Mouse (Mus musculus) embryonic facial prominence, embryonic 10.5 days (tissue): ENCODE results near the gene Noct. TPM values are rescaled to one million over a fixed set of nuclear protein-coding genes. Genes with fewer than 3 reads are reported as not detected.
"Not testable (repeated sequence)": the region's sequence is repeated elsewhere in the genome, so short reads cannot be mapped to it uniquely, and the experiment has no call there.

Experiments
- DNase-seq: peaks from one replicate; pipeline ENCODE4 v3.0.0-alpha.2; 2017; ENCODE audit warnings: low spot score
- H3K27ac ChIP-seq: fragments of 300-500 bp; sonication (generic); replicated peaks from 2 replicates; pipeline ENCODE4 v1.5.1; 2016; ENCODE audit warnings: mild to moderate bottlenecking
- H3K27me3 ChIP-seq: fragments of 300-500 bp; sonication (generic); replicated peaks from 2 replicates; pipeline ENCODE4 v1.6.1; 2016; ENCODE audit warnings: low read depth, mild to moderate bottlenecking; ENCODE audit not compliant: poor library complexity, severe bottlenecking
- H3K36me3 ChIP-seq: fragments of 300-500 bp; sonication (generic); replicated peaks from 2 replicates; pipeline ENCODE4 v1.6.1; 2016; ENCODE audit warnings: mild to moderate bottlenecking, moderate library complexity
- H3K4me1 ChIP-seq: fragments of 300-500 bp; sonication (generic); 2 replicates; pipeline ENCODE4 v1.6.1; 2016
- H3K4me3 ChIP-seq: fragments of 300-500 bp; sonication (generic); 2 replicates; pipeline ENCODE4 v1.5.1; 2016; ENCODE audit warnings: mild to moderate bottlenecking, moderate library complexity
- H3K9me3 ChIP-seq: fragments of 300-500 bp; sonication (generic); 2 replicates; pipeline ENCODE4 v1.6.1; 2016; ENCODE audit warnings: mild to moderate bottlenecking
- WGBS: fragments of 180-500 bp; shearing (Covaris S2); methylation state at CpG from one replicate; pipeline ENCODE4 v1.1.7; 2016; 5-methylcytosine and 5-hydroxymethylcytosine counted together
- polyA plus RNA-seq: library from polyadenylated mRNA; unstranded; fragments of >200 nt; fragmentation: Nextera tagmentation; extraction: Ambion mirVana; gene quantifications from 2 replicates; pipeline ENCODE4 v1.2.1, GENCODE M21; 2016

Noct gene
- 9.6 and 10.1 TPM in 2 replicates for polyA plus RNA-seq

GRCm38 (mm10) chr3:51224363-51225225 is at the start of gene Noct:
Gene Noct, plus strand, starts transcription at chr3:51224447.
- Histone ChIP-seq H3K36me3 (peaks cover 9% of the 10 kb centered on the region; the same call in 1 of the 2 replicates), H3K4me1 (peaks cover 42% of the 10 kb centered on the region), H3K9me3 (0 out of 2 replicates have a peak, but pooled peaks cover 3% of the 10 kb centered on the region), H3K4me3 (peak within 1 kb of the TSS; percentile 93), H3K27ac (peak within 1 kb of the TSS; percentile 99), H3K27me3 (no peaks in the 10 kb centered on the region; the same call in 1 of the 2 replicates)
- peak; percentile 90 for DNase-seq
- WGBS, result under 1% methylated on average over 100 of the region's 100 CpGs

- WGBS, result 37% methylated on average over 10 of the region's 10 CpGs
- Histone ChIP-seq H3K36me3 (no peaks in the 10 kb centered on the region), H3K9me3 (no peaks in the 10 kb centered on the region), H3K27me3 (no peaks in the 10 kb centered on the region), H3K4me1 (no peaks in the 10 kb centered on the region), H3K4me3 (no peak overlapping the region), H3K27ac (no peak overlapping the region)
- no peak for DNase-seq
Observed at GRCm38 (mm10) chr3:51178158-51178557, 46.1 kb upstream of the Noct start.

- H3K4me3 ChIP-seq, result no peak overlapping the region
- no peak overlapping the region for H3K27ac ChIP-seq
- H3K9me3 ChIP-seq, result no peaks in the 10 kb centered on the region
- H3K36me3 ChIP-seq, result no peaks in the 10 kb centered on the region
- DNase-seq, result no peak
- no peaks in the 10 kb centered on the region for H3K27me3 ChIP-seq
- H3K4me1 ChIP-seq, result no peaks in the 10 kb centered on the region
- 93% methylated on average over 6 of the region's 6 CpGs for WGBS
Observed at GRCm38 (mm10) chr3:51179460-51180146, 44.6 kb upstream of the Noct start.

GRCm38 (mm10) chr3:51180341-51180940 is 43.8 kb upstream of the Noct start:
- 82% methylated on average over 8 of the region's 8 CpGs for WGBS
- Histone ChIP-seq H3K27me3 (no peaks in the 10 kb centered on the region), H3K4me3 (no peak overlapping the region), H3K36me3 (no peaks in the 10 kb centered on the region), H3K27ac (no peak overlapping the region), H3K4me1 (no peaks in the 10 kb centered on the region), H3K9me3 (no peaks in the 10 kb centered on the region)
- no peak for DNase-seq

GRCm38 (mm10) chr3:51182455-51182854 is 41.8 kb upstream of the Noct start:
- Histone ChIP-seq H3K36me3 (no peaks in the 10 kb centered on the region), H3K4me3 (no peak overlapping the region), H3K4me1 (no peaks in the 10 kb centered on the region), H3K9me3 (no peaks in the 10 kb centered on the region), H3K27me3 (no peaks in the 10 kb centered on the region), H3K27ac (no peak overlapping the region)
- 77% methylated on average over 5 of the region's 5 CpGs for WGBS
- no peak for DNase-seq

GRCm38 (mm10) chr3:51183508-51183907 is 40.7 kb upstream of the Noct start:
- not testable (repeated sequence) for DNase-seq, H3K9me3 ChIP-seq, H3K36me3 ChIP-seq, H3K27ac ChIP-seq, H3K4me3 ChIP-seq, H3K4me1 ChIP-seq, H3K27me3 ChIP-seq
- WGBS, result 67% methylated on average over 1 of the region's 1 CpGs

GRCm38 (mm10) chr3:51183967-51184366 is 40.3 kb upstream of the Noct start:
- H3K9me3 ChIP-seq, H3K4me1 ChIP-seq, H3K27ac ChIP-seq, H3K4me3 ChIP-seq, H3K36me3 ChIP-seq, H3K27me3 ChIP-seq, DNase-seq: not testable (repeated sequence)
- 89% methylated on average over 3 of the region's 3 CpGs for WGBS

- no peak for DNase-seq
- H3K9me3 ChIP-seq, result no peaks in the 10 kb centered on the region
- H3K4me3 ChIP-seq, result no peak overlapping the region
- no peaks in the 10 kb centered on the region for H3K4me1 ChIP-seq
- H3K27ac ChIP-seq, result no peak overlapping the region
- H3K27me3 ChIP-seq, result no peaks in the 10 kb centered on the region
- H3K36me3 ChIP-seq, result no peaks in the 10 kb centered on the region
- WGBS, result 75% methylated on average over 10 of the region's 10 CpGs
Observed at GRCm38 (mm10) chr3:51184715-51185114, 39.5 kb upstream of the Noct start.

- no peaks in the 10 kb centered on the region for H3K27me3 ChIP-seq
- 94% methylated on average over 7 of the region's 7 CpGs for WGBS
- H3K9me3 ChIP-seq, result no peaks in the 10 kb centered on the region
- H3K4me1 ChIP-seq, result no peaks in the 10 kb centered on the region
- no peaks in the 10 kb centered on the region for H3K36me3 ChIP-seq
- no peak for DNase-seq
- H3K4me3 ChIP-seq, result no peak overlapping the region
- no peak overlapping the region for H3K27ac ChIP-seq
Observed at GRCm38 (mm10) chr3:51185406-51185805, 38.8 kb upstream of the Noct start.

GRCm38 (mm10) chr3:51194075-51194474 is 30.2 kb upstream of the Noct start:
- no peak overlapping the region; the same call in 1 of the 2 replicates for H3K27ac ChIP-seq
- 78% methylated on average over 6 of the region's 6 CpGs for WGBS
- no peak for DNase-seq

GRCm38 (mm10) chr3:51195321-51195720 is 28.9 kb upstream of the Noct start:
- H3K4me3 ChIP-seq, result peak overlapping the region; percentile 28
- 58% methylated on average over 8 of the region's 8 CpGs for WGBS

More at GRCm38 (mm10) chr3:51194075-51194474, 30.2 kb upstream of the Noct start:
- Histone ChIP-seq H3K36me3 (no peaks in the 10 kb centered on the region), H3K4me3 (no peak overlapping the region), H3K4me1 (peaks cover 5% of the 10 kb centered on the region; the same call in 1 of the 2 replicates), H3K27me3 (no peaks in the 10 kb centered on the region), H3K9me3 (no peaks in the 10 kb centered on the region)

GRCm38 (mm10) chr3:51195736-51196135 is 28.5 kb upstream of the Noct start:
- H3K27me3 ChIP-seq, result no peaks in the 10 kb centered on the region
- no peaks in the 10 kb centered on the region for H3K9me3 ChIP-seq
- H3K4me3 ChIP-seq, result peak overlapping the region; percentile 28
- DNase-seq, result peak; percentile 46
- no peak overlapping the region for H3K27ac ChIP-seq
- no peaks in the 10 kb centered on the region for H3K36me3 ChIP-seq
- 40% methylated on average over 8 of the region's 8 CpGs for WGBS
- peaks cover 5% of the 10 kb centered on the region; the same call in 1 of the 2 replicates for H3K4me1 ChIP-seq

More at GRCm38 (mm10) chr3:51195321-51195720, 28.9 kb upstream of the Noct start:
- Histone ChIP-seq H3K36me3 (no peaks in the 10 kb centered on the region), H3K4me1 (peaks cover 5% of the 10 kb centered on the region; the same call in 1 of the 2 replicates), H3K27ac (no peak overlapping the region), H3K9me3 (no peaks in the 10 kb centered on the region), H3K27me3 (no peaks in the 10 kb centered on the region)
- DNase-seq, result no peak
